Mouse (Mus musculus): Measurements from ENCODE around the gene Lats2. TPM values are rescaled to one million over a fixed set of nuclear protein-coding genes. Genes with fewer than 3 reads are reported as not detected.

Gene Lats2
- polyA plus RNA-seq, 1 experiment from 2014 or later, result 11.5 TPM

- ATAC-seq, result no peak
- 86% methylated on average over 4 of the region's 4 CpGs for WGBS
- H3K36me3 ChIP-seq (ENCODE audit: control insufficient read depth, insufficient read depth, low read length), result no peaks in the 10 kb centered on the region
- H3K9ac ChIP-seq (ENCODE audit: low read depth, low read length), result no peak overlapping the region
- H3K27ac ChIP-seq (ENCODE audit: low read length), result peak overlapping the region; percentile 79; the same call in 1 of the 2 replicates
- H3K4me2 ChIP-seq (ENCODE audit: low read depth, low read length), result no peak overlapping the region
- peaks cover 21% of the 10 kb centered on the region for H3K4me1 ChIP-seq (ENCODE audit: control insufficient read depth, insufficient read depth, low read length)
- H3K27me3 ChIP-seq (replicated peaks; ENCODE audit: control insufficient read depth, insufficient read depth, low read length), result no peaks in the 10 kb centered on the region
- H3K9me3 ChIP-seq (ENCODE audit: control insufficient read depth, low read length), result no peaks in the 10 kb centered on the region
- H3K4me3 ChIP-seq (ENCODE audit: low read length), result no peak overlapping the region
These were observed 51.5 kb downstream of the Lats2 start for GRCm38 (mm10) chr14:57706760-57707099.

- Histone ChIP-seq H3K4me3 (ENCODE audit: low read length) (no peak overlapping the region), H3K9ac (ENCODE audit: low read depth, low read length) (no peak overlapping the region), H3K4me2 (ENCODE audit: low read depth, low read length) (no peak overlapping the region), H3K27me3 (replicated peaks; ENCODE audit: control insufficient read depth, insufficient read depth, low read length) (no peaks in the 10 kb centered on the region), H3K27ac (ENCODE audit: low read length) (no peak overlapping the region), H3K4me1 (ENCODE audit: control insufficient read depth, insufficient read depth, low read length) (peaks cover 23% of the 10 kb centered on the region), H3K36me3 (ENCODE audit: control insufficient read depth, insufficient read depth, low read length) (no peaks in the 10 kb centered on the region), H3K9me3 (ENCODE audit: control insufficient read depth, low read length) (no peaks in the 10 kb centered on the region)
- ATAC-seq, result no peak
- WGBS, result 84% methylated on average over 4 of the region's 4 CpGs
These were observed 52.4 kb downstream of the Lats2 start for GRCm38 (mm10) chr14:57705759-57706158.

GRCm38 (mm10) chr14:57705075-57705474 lies 53.1 kb downstream of the Lats2 start:
- 79% methylated on average over 4 of the region's 4 CpGs for WGBS
- Histone ChIP-seq H3K27me3 (replicated peaks; ENCODE audit: control insufficient read depth, insufficient read depth, low read length) (no peaks in the 10 kb centered on the region), H3K9ac (ENCODE audit: low read depth, low read length) (no peak overlapping the region), H3K4me1 (ENCODE audit: control insufficient read depth, insufficient read depth, low read length) (peaks cover 21% of the 10 kb centered on the region), H3K27ac (ENCODE audit: low read length) (no peak overlapping the region), H3K4me3 (ENCODE audit: low read length) (no peak overlapping the region), H3K36me3 (ENCODE audit: control insufficient read depth, insufficient read depth, low read length) (peaks cover 3% of the 10 kb centered on the region; the same call in 1 of the 2 replicates), H3K4me2 (ENCODE audit: low read depth, low read length) (no peak overlapping the region), H3K9me3 (ENCODE audit: control insufficient read depth, low read length) (no peaks in the 10 kb centered on the region)
- no peak for ATAC-seq

- ATAC-seq, result peak; percentile 91
- Histone ChIP-seq H3K27me3 (replicated peaks; ENCODE audit: control insufficient read depth, insufficient read depth, low read length) (no peaks in the 10 kb centered on the region), H3K36me3 (ENCODE audit: control insufficient read depth, insufficient read depth, low read length) (peaks cover 15% of the 10 kb centered on the region), H3K4me3 (ENCODE audit: low read length) (no peak overlapping the region), H3K27ac (ENCODE audit: low read length) (peak overlapping the region; percentile 46), H3K4me1 (ENCODE audit: control insufficient read depth, insufficient read depth, low read length) (peaks cover 2% of the 10 kb centered on the region; the same call in 1 of the 2 replicates), H3K9ac (ENCODE audit: low read depth, low read length) (no peak overlapping the region), H3K9me3 (ENCODE audit: control insufficient read depth, low read length) (no peaks in the 10 kb centered on the region), H3K4me2 (ENCODE audit: low read depth, low read length) (no peak overlapping the region)
- 62% methylated on average over 12 of the region's 12 CpGs for WGBS
These were observed 56.2 kb downstream of the Lats2 start for GRCm38 (mm10) chr14:57701915-57702477.

GRCm38 (mm10) chr14:57699461-57699970 lies 58.7 kb downstream of the Lats2 start:
- peaks cover 30% of the 10 kb centered on the region for H3K36me3 ChIP-seq (ENCODE audit: control insufficient read depth, insufficient read depth, low read length)
- WGBS, result 94% methylated on average over 33 of the region's 33 CpGs

GRCm38 (mm10) chr14:57699016-57699415 lies 59.2 kb downstream of the Lats2 start:
- Histone ChIP-seq H3K4me1 (ENCODE audit: control insufficient read depth, insufficient read depth, low read length) (0 out of 2 replicates have a peak, but pooled peaks cover 2% of the 10 kb centered on the region), H3K9me3 (ENCODE audit: control insufficient read depth, low read length) (no peaks in the 10 kb centered on the region), H3K9ac (ENCODE audit: low read depth, low read length) (no peak overlapping the region), H3K36me3 (ENCODE audit: control insufficient read depth, insufficient read depth, low read length) (peaks cover 30% of the 10 kb centered on the region), H3K4me3 (ENCODE audit: low read length) (no peak overlapping the region), H3K4me2 (ENCODE audit: low read depth, low read length) (no peak overlapping the region), H3K27me3 (replicated peaks; ENCODE audit: control insufficient read depth, insufficient read depth, low read length) (no peaks in the 10 kb centered on the region), H3K27ac (ENCODE audit: low read length) (no peak overlapping the region)
- ATAC-seq, result no peak
- 84% methylated on average over 10 of the region's 10 CpGs for WGBS

More at GRCm38 (mm10) chr14:57699461-57699970, 58.7 kb downstream of the Lats2 start:
- H3K27me3 ChIP-seq (replicated peaks; ENCODE audit: control insufficient read depth, insufficient read depth, low read length), result no peaks in the 10 kb centered on the region
- H3K9me3 ChIP-seq (ENCODE audit: control insufficient read depth, low read length), result no peaks in the 10 kb centered on the region
- 0 out of 2 replicates have a peak, but pooled peaks cover 2% of the 10 kb centered on the region for H3K4me1 ChIP-seq (ENCODE audit: control insufficient read depth, insufficient read depth, low read length)
- ATAC-seq, result no peak
- H3K9ac ChIP-seq (ENCODE audit: low read depth, low read length), result no peak overlapping the region
- H3K4me3 ChIP-seq (ENCODE audit: low read length), result no peak overlapping the region
- H3K4me2 ChIP-seq (ENCODE audit: low read depth, low read length), result no peak overlapping the region
- H3K27ac ChIP-seq (ENCODE audit: low read length), result no peak overlapping the region

- no peak overlapping the region for H3K9ac ChIP-seq (ENCODE audit: low read depth, low read length)
- WGBS, result 93% methylated on average over 15 of the region's 15 CpGs
- no peak overlapping the region for H3K27ac ChIP-seq (ENCODE audit: low read length)
- no peak overlapping the region for H3K4me3 ChIP-seq (ENCODE audit: low read length)
- no peak overlapping the region for H3K4me2 ChIP-seq (ENCODE audit: low read depth, low read length)
- H3K9me3 ChIP-seq (ENCODE audit: control insufficient read depth, low read length), result no peaks in the 10 kb centered on the region
- H3K4me1 ChIP-seq (ENCODE audit: control insufficient read depth, insufficient read depth, low read length), result no peaks in the 10 kb centered on the region
- no peak for ATAC-seq
- H3K27me3 ChIP-seq (replicated peaks; ENCODE audit: control insufficient read depth, insufficient read depth, low read length), result no peaks in the 10 kb centered on the region
- peaks cover 30% of the 10 kb centered on the region for H3K36me3 ChIP-seq (ENCODE audit: control insufficient read depth, insufficient read depth, low read length)
These were observed 62.1 kb downstream of the Lats2 start for GRCm38 (mm10) chr14:57696066-57696465.

GRCm38 (mm10) chr14:57695550-57695949 lies 62.6 kb downstream of the Lats2 start:
- H3K36me3 ChIP-seq (ENCODE audit: control insufficient read depth, insufficient read depth, low read length), result peaks cover 30% of the 10 kb centered on the region
- ATAC-seq, result no peak
- H3K9me3 ChIP-seq (ENCODE audit: control insufficient read depth, low read length), result no peaks in the 10 kb centered on the region
- H3K4me1 ChIP-seq (ENCODE audit: control insufficient read depth, insufficient read depth, low read length), result no peaks in the 10 kb centered on the region
- no peak overlapping the region for H3K9ac ChIP-seq (ENCODE audit: low read depth, low read length)
- H3K4me3 ChIP-seq (ENCODE audit: low read length), result no peak overlapping the region
- no peak overlapping the region for H3K4me2 ChIP-seq (ENCODE audit: low read depth, low read length)
- WGBS, result 92% methylated on average over 8 of the region's 8 CpGs
- no peak overlapping the region for H3K27ac ChIP-seq (ENCODE audit: low read length)
- no peaks in the 10 kb centered on the region for H3K27me3 ChIP-seq (replicated peaks; ENCODE audit: control insufficient read depth, insufficient read depth, low read length)

- ATAC-seq, result no peak
- no peaks in the 10 kb centered on the region for H3K27me3 ChIP-seq (replicated peaks; ENCODE audit: control insufficient read depth, insufficient read depth, low read length)
- H3K36me3 ChIP-seq (ENCODE audit: control insufficient read depth, insufficient read depth, low read length), result peaks cover 19% of the 10 kb centered on the region
These were observed 63.9 kb downstream of the Lats2 start for GRCm38 (mm10) chr14:57694246-57694645.

More at GRCm38 (mm10) chr14:57694246-57694645, 63.9 kb downstream of the Lats2 start:
- no peaks in the 10 kb centered on the region for H3K9me3 ChIP-seq (ENCODE audit: control insufficient read depth, low read length)
- no peak overlapping the region for H3K4me2 ChIP-seq (ENCODE audit: low read depth, low read length)
- no peak overlapping the region for H3K9ac ChIP-seq (ENCODE audit: low read depth, low read length)
- no peak overlapping the region for H3K27ac ChIP-seq (ENCODE audit: low read length)
- 86% methylated on average over 16 of the region's 16 CpGs for WGBS
- no peaks in the 10 kb centered on the region for H3K4me1 ChIP-seq (ENCODE audit: control insufficient read depth, insufficient read depth, low read length)
- H3K4me3 ChIP-seq (ENCODE audit: low read length), result no peak overlapping the region
